15 mouse cellular contexts compared by ENCODE assay signal in genomic region chr13:3590789-3591188, GRCm38 (mm10). TPM values are rescaled to one million over a fixed set of nuclear protein-coding genes. Genes with fewer than 3 reads are reported as not detected.
A peak's percentile ranks its signal among the peaks of the same experiment; 100 is the strongest.
DNase-seq lines count a peak whose midpoint lies in the region; ATAC-seq and TF ChIP-seq lines count a peak whose summit lies in the region.
"Had no signal": no experiment of that assay in that cellular context is flagged by ENCODE, and none has a peak within 500 bp of the region (broad histone marks: within the 10 kb centered on the region; RNA-seq: fewer than 3 reads in every experiment).

No protein-coding gene starts in this region.

- H3K4me1 ChIP-seq in forebrain, embryonic 12.5 days = no peaks in the 10 kb centered on the region
- H3K4me1 ChIP-seq: heart, embryonic 13.5 days; liver, embryonic 15.5 days; midbrain, embryonic 10.5 days; neural tube, embryonic 13.5 days had no signal

- H3K27me3 ChIP-seq in forebrain, embryonic 12.5 days = no peaks in the 10 kb centered on the region
- H3K27me3 ChIP-seq: heart, embryonic 13.5 days; liver, embryonic 15.5 days; neural tube, embryonic 13.5 days had no signal

- no peak overlapping the region for H3K9ac ChIP-seq in forebrain, embryonic 12.5 days
- H3K9ac ChIP-seq: heart, embryonic 13.5 days; liver, embryonic 15.5 days; neural tube, embryonic 13.5 days had no signal

- peak; percentile 53 to 56; a peak in 2 of 4 replicates for ATAC-seq in hematopoietic stem cell, adult 5-6 weeks (replicated peaks in 1 of 2; ENCODE audit: insufficient read depth in 1 of 2, low FRiP score in 2 of 2, low TSS enrichment in 1 of 2, low read depth in 1 of 2, poor library complexity in 2 of 2, severe bottlenecking in 2 of 2)
- ATAC-seq in forebrain, embryonic 12.5 days (ENCODE audit: low FRiP score) = no peak
- ATAC-seq: hindbrain, embryonic 16.5 days had no signal

- 91% methylated on average over 3 of the region's 3 CpGs for WGBS in forebrain, embryonic 12.5 days

- peak; percentile 70 for TF ChIP-seq CTCF in layer of hippocampus, adult 2 months (conservative IDR thresholded peaks at IDR 0.05)

- H3K36me3 ChIP-seq in forebrain, embryonic 12.5 days (replicated peaks) = peaks cover 53% of the 10 kb centered on the region

- no peaks in the 10 kb centered on the region for H3K9me3 ChIP-seq in forebrain, embryonic 12.5 days
- H3K9me3 ChIP-seq: heart, embryonic 13.5 days; liver, embryonic 15.5 days; midbrain, embryonic 10.5 days; neural tube, embryonic 13.5 days had no signal

- no peak overlapping the region for H3K27ac ChIP-seq in layer of hippocampus, adult 2 months
- no peak overlapping the region for H3K27ac ChIP-seq in forebrain, embryonic 12.5 days
- H3K27ac ChIP-seq: heart, embryonic 13.5 days; liver, embryonic 15.5 days; midbrain, embryonic 10.5 days; neural tube, embryonic 13.5 days had no signal

- DNase-seq in layer of hippocampus, adult 2 months (ENCODE audit: low spot score in 2 of 2) = no peak
- DNase-seq in layer of hippocampus, postnatal 14 days (ENCODE audit: low spot score in 2 of 2) = no peak
- DNase-seq in CD4-positive, CD25-positive, alpha-beta regulatory T cell, adult 2 months (ENCODE audit: low read depth, low spot score) = peak; percentile 17
- peak; percentile 15 for DNase-seq in ES-CJ7 (ENCODE audit: low read depth, low spot score)
- no peak for DNase-seq in right cerebral cortex, adult 2 months (ENCODE audit: low spot score in 2 of 2)
- DNase-seq: adrenal gland, adult 2 months; cerebellum, postnatal 36 days; right cerebral cortex, postnatal 25 days had no signal

- H3K4me2 ChIP-seq in forebrain, embryonic 12.5 days = no peak overlapping the region
- H3K4me2 ChIP-seq: heart, embryonic 13.5 days; liver, embryonic 15.5 days; neural tube, embryonic 13.5 days had no signal

- no peak overlapping the region for H3K4me3 ChIP-seq in layer of hippocampus, adult 2 months
- H3K4me3 ChIP-seq in forebrain, embryonic 12.5 days (replicated peaks) = no peak overlapping the region
- H3K4me3 ChIP-seq: heart, embryonic 13.5 days; liver, embryonic 15.5 days; midbrain, embryonic 10.5 days; neural tube, embryonic 13.5 days had no signal

RNA-seq across cellular contexts. Expression of gene Fam208b, which starts 20.1 kb away (rescaled TPM):
- total RNA-seq in layer of hippocampus, adult 2 months (2021) = 10 to 100 TPM; 26.0 to 27.9 TPM
- 10 to 100 TPM; 24.7 to 25.0 TPM for total RNA-seq in layer of hippocampus, postnatal 14 days (2021)
- 63.0 and 69.9 TPM in 2 replicates for total RNA-seq in hematopoietic stem cell, adult 5-6 weeks (2017)
- 26.1 and 29.8 TPM in 2 replicates for polyA plus RNA-seq in forebrain, embryonic 12.5 days (2016; fragmentation: Nextera tagmentation; extraction: Ambion mirVana)

RNA-seq across cellular contexts. Expression of gene Asb13, which starts 43.0 kb away (rescaled TPM):
- 10 to 100 TPM; 31.8 to 35.1 TPM for total RNA-seq in layer of hippocampus, adult 2 months (2021)
- total RNA-seq in layer of hippocampus, postnatal 14 days (2021) = 10 to 100 TPM; 26.8 to 31.2 TPM
- total RNA-seq in hematopoietic stem cell, adult 5-6 weeks (2017) = 7.8 and 14.4 TPM in 2 replicates
- polyA plus RNA-seq in forebrain, embryonic 12.5 days (2016; fragmentation: Nextera tagmentation; extraction: Ambion mirVana) = 14.4 and 16.1 TPM in 2 replicates

RNA-seq across cellular contexts. Expression of gene Gdi2, which starts 52.9 kb away (rescaled TPM):
- 100 to 1,000 TPM; 277 to 290 TPM for total RNA-seq in layer of hippocampus, adult 2 months (2021)
- total RNA-seq in layer of hippocampus, postnatal 14 days (2021) = 100 to 1,000 TPM; 301 to 313 TPM
- 408 and 483 TPM in 2 replicates for total RNA-seq in hematopoietic stem cell, adult 5-6 weeks (2017)
- 434 and 459 TPM in 2 replicates for polyA plus RNA-seq in forebrain, embryonic 12.5 days (2016; fragmentation: Nextera tagmentation; extraction: Ambion mirVana)

Comparison
In these comparisons a context has a peak if more than half of its experiments do, and no peak if none do; other contexts are left out.
1. DNase-seq: peak in CD4-positive, CD25-positive, alpha-beta regulatory T cell, adult 2 months (single experiment) and ES-CJ7 (single experiment); none in layer of hippocampus, adult 2 months (0 of 2), layer of hippocampus, postnatal 14 days (0 of 2) and right cerebral cortex, adult 2 months (0 of 2).